Mouse (Mus musculus) frontal cortex, postnatal 14 days (tissue): ENCODE measurements at regions not wholly inside any gene's neighbourhood (a gene's known extent, or its start where the extent isn't known, plus 50 kb on each side); places are given as distances from the start of the nearest gene placed in this dataset.
A peak's percentile ranks its signal among the peaks of the same experiment; 100 is the strongest.

ENCODE experiments used
- DNase-seq, 2 experiments: peaks; one replicate each; pipeline ENCODE4 v3.0.0; 2022; ENCODE audit warnings: low spot score in 2 of 2

GRCm38 (mm10) chr15:39998063-39998462, 136.1 kb upstream of the 9330182O14Rik start:
- DNase-seq, result no peak

- DNase-seq, result no peak
Measured at GRCm38 (mm10) chr15:40000022-40000421, 134.1 kb upstream of the 9330182O14Rik start.

- no peak for DNase-seq
Measured at GRCm38 (mm10) chr15:40005096-40005495, 129.1 kb upstream of the 9330182O14Rik start.

- no peak for DNase-seq
Measured at GRCm38 (mm10) chr15:40007844-40008243, 126.3 kb upstream of the 9330182O14Rik start.

- DNase-seq, result no peak
Measured at GRCm38 (mm10) chr15:40013833-40014232, 120.3 kb upstream of the 9330182O14Rik start.

DNA sequence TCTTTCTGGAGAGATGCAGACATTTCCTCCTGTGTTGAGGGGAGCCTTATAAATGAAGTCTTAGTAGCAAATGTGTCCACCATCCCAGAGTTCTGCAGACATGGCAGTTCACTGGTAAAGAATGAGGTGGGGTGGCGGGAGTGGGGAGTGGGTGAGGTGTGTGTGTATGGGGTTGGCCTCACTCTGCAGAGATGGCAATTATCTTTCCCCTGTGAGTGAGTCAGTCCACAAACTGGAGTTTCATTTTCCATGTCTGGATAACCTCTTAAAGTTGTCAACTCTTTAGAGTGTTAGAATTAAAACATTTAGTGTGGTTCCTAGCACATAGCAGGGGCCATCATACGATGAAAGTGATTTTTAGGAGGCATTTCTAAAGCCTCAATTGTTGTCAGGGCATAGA, 117.1 kb upstream of the 9330182O14Rik start:
- no peak for DNase-seq

GRCm38 (mm10) chr15:40017597-40017996, 116.6 kb upstream of the 9330182O14Rik start:
- DNase-seq, result no peak

DNA sequence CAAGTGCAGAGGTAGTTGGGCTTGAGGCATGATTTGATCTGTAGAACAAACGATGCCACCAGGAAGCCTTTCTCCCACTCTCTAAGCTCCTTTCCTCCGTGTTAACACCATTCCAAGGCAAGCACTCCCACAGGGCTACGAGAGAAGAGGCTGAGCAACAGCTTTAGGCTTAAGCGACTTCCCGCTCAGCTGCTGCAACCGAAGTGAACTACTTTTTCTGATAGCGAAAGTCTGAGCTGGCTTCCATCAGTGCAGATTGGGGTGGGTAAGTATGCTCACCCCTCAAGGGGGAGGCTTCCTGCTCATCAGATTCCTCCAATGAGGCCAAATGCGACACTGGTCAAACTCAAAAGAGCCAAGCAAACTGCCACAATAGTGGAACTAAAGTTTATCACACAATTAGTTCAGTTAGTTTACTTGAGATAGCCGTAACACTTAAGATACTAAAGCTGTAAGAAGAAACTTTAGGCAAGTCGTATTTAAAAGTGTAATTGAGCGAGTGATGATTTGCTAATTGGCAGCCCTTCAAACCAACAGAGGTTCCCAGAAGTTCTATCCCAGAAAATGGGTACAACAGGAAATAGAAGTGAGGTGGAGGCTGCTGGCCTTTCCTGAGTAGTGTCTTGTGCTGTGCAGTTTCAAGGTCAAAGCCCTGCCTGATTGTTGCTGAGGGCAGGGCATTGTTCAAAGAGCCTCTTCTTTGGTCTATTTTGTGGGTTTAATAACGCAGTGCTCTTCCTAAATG, 115.9 kb upstream of the 9330182O14Rik start:
- no peak for DNase-seq

DNA sequence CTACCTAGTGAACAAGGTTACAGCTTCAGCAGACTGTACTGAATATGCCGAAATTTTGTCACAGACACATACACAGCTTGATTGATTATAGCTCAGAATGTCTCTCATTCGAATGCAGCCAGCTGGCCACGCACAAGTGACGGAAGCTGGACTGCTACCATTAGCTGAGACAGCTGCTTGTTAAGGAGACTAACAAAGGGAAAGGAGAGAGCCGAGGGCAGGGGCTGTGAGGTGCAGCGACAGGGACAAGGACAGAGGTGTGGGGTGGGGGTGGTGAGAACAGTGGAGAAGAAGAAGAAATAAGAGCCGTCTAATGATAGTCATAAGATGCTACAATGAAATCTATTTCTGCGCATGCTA, 115.4 kb upstream of the 9330182O14Rik start:
- no peak for DNase-seq

- DNase-seq, result no peak
Measured at GRCm38 (mm10) chr15:40019226-40019625, 114.9 kb upstream of the 9330182O14Rik start.

DNA sequence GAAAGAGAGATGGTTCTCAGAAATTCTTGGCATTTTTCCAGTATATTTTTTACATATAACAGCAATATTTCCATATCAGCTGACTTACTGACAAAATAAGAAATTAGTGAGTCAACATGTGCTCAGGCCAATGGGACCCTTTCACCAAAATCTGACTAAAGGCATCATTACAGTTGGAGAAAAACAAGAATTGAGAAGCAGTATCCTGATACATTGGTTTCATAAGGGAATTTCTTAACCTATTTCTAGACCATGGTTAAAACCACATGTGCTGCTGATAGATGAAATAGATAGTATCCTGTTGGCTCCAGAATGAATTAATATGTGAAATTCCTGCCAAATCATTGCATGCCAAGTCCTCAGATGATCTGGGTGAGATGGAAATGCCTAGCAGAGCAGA, 114.1 kb upstream of the 9330182O14Rik start:
- no peak for DNase-seq

DNA sequence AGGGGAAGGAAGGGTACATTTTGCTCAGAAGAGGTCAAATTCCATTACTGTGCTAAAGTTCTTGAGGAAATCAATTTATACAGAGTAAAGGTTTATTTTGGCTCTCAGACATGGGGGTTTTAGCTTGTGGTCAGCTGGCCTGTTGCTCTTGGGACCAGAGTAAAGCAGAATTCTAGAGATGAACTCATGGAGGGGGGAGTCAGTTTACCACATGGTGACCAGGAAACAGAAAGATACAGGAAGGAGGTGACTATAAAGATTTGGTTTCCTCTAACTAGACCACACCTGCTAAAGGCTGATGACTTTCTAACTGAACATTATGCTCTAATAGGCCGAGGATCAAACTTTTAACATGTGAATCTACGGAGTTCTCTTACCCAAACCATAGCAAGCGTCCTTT, 113.5 kb upstream of the 9330182O14Rik start:
- DNase-seq, result no peak

DNA sequence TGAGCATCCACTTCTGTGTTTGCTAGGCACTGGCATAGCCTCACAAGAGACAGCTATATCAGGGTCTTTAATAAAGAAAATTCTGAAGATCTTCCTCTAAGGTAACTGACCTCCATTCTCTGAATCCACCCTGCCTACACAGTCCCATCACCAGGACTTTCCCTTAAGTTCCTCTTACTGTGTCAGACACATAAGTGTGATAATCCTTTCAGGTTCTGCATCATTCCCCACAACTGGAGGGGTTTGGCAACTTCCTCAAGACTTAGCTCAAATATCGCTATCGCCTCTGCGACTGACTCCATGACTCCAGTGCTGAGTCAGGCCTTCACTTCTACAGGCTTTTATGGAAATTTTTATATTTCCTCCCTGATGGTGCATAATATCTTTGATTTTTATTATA, 111.0 kb upstream of the 9330182O14Rik start:
- DNase-seq, result no peak

- no peak for DNase-seq
Measured at GRCm38 (mm10) chr15:40032088-40032487, 102.1 kb upstream of the 9330182O14Rik start.

DNA sequence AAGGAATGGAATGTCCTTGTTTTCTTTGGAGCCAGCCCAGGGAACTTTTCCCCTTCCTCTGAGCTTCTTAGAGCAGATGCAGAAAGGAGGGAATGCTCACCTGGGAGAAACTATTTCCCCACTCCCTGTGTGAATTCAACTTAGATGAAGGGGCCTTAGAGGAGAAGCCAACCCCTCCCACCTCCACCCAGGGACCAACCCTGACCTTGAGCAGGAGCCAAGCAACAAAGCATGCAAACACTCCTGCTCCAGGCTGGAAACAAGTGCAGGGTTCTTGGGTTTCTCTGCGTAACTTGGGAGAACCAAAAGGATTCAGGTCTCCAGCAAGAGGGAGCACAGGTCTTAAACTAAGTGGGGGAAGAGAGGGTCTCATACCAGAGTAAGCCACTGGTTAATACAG, 98.0 kb upstream of the 9330182O14Rik start:
- no peak for DNase-seq

- DNase-seq, result peak; percentile 35 to 49
Measured at GRCm38 (mm10) chr15:40037266-40037665, 96.9 kb upstream of the 9330182O14Rik start.

DNA sequence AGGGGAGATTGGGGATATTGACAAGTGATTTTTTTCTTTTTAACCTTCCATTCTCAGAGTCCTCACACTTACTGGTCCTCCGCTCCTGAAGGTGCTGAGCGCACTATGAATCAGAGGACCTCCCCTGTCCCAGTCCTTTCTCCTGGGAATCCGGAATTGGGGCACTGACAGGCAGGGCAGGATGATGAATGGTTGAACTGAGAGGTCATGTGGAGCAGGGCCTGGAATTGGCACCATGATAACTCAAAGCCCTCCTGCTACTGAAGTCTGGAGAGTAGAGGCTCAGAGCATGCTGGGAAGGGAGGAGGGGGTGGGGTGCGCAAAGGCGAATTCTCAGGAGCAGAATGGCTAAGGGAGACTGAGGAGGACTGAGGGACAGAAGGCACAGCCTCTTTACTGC, 87.9 kb upstream of the 9330182O14Rik start:
- DNase-seq, result no peak

DNA sequence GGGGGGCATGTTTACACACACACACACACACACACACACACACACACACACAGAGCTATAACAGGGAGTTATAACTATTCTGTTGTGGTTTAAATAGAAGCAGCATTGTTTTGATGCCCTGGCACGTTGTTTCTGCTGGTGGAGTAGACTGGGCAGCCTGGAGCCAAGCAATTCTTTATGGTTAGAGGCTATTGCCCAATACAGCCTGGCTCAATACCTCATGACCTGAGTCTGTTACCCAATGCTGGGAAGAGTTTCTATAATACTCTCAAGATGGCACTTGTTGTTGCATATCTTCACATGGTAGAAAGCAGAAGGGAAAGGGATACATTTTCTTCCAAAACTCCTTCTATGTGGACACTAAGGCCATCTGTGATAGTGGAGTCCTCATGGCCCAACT, 87.1 kb upstream of the 9330182O14Rik start:
- no peak for DNase-seq

DNA sequence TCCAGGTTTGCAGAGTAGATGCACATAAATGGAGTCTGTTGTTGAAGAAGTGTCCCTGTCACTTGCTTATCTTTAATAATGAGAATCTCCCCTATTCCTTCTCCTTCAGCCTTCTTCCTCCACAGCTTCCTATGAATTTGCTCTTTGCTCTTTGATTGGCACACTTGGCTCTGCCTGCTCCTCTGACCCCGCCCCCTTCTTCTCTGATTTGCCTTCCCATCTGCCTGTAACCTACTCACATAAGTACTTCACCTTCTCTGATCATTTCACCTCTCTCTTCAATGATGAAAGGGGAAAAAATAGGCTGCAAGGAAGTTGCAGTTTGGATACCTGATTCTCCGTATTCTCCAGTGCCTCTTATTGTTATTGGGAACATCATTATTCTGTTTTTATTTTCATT, 66.1 kb upstream of the 9330182O14Rik start:
- no peak for DNase-seq

- no peak for DNase-seq
Measured at GRCm38 (mm10) chr15:40075334-40075893, 58.8 kb upstream of the 9330182O14Rik start.

GRCm38 (mm10) chr15:40079872-40080271, 54.3 kb upstream of the 9330182O14Rik start:
- DNase-seq, result no peak
